Mouse (Mus musculus): Measurements from ENCODE around the gene Rabgap1l.
A peak's percentile ranks its signal among the peaks of the same experiment; 100 is the strongest.

Rabgap1l gene

DNA sequence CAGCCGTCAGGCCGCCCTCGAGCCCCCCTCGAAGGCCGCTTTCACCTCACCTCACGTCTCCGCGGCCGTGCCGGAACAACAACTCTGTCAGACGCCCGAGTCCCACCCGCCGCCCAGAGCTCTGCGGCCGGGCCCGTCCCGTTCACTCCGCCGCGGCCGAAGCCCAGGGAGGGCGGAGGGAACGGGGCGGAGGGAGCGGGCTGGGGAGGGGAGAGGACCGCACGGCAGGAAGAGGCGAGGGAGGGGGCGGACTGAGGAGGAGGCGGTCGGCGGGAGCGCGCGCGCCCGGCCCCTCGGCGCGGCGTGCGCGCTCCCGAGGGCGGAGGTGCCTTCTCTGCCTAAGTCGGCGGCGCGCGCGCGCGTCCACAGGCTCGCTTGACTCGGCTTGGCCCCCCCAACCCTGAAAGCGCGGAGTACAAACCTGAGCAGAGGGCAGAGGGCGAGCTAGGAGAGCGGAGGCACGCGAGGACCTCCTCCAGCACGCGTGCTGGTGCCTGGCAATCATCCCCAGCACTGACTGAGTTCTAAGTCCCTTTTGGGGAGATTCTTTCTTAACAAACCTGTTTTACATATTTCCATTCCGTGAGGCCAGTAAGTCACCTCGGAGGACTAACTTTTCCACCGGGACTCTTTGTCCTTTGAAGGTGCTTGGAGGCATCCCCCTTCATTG, at the start of gene Rabgap1l:
Gene Rabgap1l (minus strand): TSS at position 526 of the 670 bp plus-strand sequence.
- peak; percentile 88 to 97 for DNase-seq

DNA sequence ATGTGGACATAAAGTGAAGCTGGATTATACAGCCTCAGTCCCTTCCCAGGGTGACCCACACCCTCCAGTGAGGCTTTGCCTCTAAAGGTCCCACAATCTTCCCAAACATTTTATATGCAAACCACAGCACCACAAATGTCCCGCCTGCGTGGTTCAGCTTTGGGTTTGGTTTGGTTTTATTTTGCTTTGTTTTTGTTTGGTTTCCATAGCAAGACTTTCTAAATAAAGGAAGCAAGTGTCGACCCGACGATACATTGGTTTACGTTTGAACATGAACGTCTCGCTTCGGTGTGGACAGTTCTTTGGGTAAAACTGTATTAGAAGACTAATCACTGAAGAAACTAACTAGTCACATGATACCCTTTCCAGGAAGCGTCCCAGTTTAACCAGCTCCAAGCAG, 49.6 kb upstream of the Rabgap1l start:
- no peak for DNase-seq

- no peak for DNase-seq
Measured at GRCm38 (mm10) chr1:160840618-160841017, 47.6 kb upstream of the Rabgap1l start.

DNA sequence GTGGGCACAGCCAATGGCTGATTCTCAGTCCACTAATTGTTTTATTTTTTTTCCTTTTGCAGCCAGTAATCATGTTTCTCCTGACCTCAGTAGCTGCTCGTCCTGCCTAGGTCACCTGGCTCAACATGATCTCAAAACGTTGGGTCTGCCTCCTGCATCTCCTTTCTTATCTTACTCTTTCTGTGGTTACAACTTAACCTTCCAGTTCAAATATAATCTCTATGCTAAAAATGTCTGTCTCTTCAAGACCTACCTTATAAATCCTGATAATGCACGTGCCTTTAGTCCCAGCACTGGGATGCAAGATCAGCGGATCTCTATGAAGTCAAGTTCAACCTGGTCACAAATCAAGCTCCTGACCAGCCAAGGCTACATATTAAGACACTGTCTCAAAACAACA, 46.1 kb upstream of the Rabgap1l start:
- DNase-seq = no peak

- no peak for DNase-seq
Measured at GRCm38 (mm10) chr1:160834446-160834845, 41.4 kb upstream of the Rabgap1l start.

DNA sequence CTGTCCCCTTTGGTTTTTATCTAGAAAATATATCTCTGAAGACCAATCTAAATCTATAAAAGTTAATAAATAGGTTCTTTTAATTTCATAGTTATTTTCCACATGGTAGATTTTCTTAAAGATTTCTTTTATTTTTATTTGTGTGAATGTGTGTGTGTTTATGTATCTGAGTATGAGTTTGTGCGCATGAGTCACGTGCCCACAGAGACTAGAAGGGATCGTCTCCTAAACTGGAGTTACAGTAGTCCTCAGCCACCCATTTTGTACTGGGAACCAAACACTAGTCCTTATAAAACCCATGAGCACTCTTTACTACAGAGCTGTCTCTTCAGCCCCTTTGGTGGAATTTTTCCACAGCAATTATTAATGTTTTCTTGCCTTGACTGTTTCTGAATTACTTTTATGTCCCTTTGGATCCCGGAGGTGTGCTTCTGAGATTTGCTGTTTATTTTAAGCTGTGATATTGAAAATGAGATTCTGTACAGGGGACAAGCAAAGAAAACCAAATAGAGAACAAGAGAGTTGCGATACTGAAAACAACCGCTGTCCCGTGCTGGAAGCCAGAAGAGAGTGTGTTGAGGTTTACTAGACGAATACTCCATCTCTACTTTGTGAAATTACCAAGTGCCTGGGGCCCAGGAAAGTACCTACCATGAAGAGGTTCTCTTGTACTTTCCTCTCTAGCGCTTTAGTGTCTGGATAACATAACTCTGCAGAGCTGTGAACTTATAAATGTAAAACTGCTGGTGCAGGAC, 39.4 kb upstream of the Rabgap1l start:
- no peak for DNase-seq

DNA sequence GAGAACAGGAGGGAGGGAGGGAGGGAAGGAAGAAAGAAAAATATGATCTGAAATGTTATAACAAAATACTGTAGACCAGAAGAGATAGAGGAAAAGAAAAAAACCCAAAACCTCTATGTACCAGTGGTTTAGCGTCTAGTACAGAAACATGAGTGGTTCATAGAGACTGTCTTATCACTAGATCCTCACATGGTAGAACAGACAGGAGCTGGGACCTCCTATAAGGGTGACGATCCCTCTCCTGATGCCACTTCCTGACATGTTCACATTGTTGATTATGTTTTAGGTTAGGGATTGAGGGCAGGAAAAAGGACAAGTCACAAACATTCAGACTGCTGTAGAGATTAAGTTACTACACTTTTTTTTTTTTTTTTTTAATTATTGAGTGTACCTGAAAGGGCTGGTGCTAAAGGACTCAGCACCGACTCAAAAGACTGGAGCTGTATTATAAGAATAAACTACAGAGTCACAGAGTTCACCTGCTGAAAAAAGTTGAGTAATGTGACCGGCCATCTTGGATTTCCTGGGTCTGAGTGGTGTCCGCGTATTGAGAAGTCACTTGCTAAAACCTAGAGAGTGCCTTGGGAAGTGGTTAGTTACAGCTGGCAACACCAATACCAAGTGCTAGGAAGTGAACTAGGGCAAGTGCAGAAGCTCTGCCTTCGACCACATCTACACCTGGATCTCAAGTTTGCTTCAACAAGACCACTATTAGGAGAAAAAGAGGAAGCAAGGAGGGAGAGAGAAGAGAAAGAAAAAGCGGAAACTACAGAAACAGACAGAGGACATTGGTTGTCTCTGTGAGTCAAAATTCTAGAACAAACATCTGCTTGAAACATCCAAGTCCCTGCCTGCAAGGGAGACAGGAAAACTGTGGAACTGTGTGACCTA, 37.8 kb upstream of the Rabgap1l start:
- no peak for DNase-seq

GRCm38 (mm10) chr1:160825441-160825856, 32.4 kb upstream of the Rabgap1l start:
- peak; percentile 57 to 58 for DNase-seq

DNA sequence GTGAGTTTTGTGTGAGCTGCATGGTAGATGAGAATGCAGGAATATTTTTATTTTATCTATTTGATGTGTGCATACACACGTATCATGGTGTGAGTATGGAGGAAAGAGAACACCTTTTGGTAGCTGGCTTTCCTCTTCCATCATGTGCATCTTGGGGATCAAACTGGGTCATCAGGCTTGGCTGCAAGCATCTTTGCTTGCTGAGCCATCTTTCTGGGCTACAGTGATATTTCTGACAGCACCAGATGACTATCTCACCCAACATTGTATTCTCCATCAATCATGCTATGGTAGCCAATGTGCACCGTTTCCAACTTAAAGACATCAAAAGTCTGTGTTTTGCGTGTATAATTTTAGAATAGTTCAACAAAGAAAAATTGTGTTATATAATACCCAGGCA, 30.6 kb upstream of the Rabgap1l start:
- peak; percentile 52 to 54 for DNase-seq

DNA sequence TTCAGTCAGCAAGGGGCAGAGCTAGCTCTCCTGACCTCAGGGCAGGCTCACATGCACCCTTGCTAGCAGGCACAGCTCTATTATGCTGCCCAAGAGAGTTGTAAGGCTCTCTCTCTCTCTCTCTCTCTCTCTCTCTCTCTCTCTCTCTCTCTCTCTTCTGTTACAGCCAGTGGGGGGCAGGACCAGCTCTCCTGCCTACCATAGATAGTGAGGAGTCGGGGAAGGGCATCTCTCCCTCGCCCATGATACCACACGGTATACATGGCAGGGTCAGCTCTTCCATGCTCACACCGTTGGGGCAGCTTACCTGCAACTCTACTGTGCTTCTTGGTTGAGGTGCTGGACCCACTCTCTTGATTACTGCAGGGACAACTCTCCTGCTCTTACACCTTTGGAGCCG, 21.2 kb upstream of the Rabgap1l start:
- DNase-seq = no peak

- DNase-seq = no peak
Measured at GRCm38 (mm10) chr1:160812428-160812827, 19.4 kb upstream of the Rabgap1l start.

DNA sequence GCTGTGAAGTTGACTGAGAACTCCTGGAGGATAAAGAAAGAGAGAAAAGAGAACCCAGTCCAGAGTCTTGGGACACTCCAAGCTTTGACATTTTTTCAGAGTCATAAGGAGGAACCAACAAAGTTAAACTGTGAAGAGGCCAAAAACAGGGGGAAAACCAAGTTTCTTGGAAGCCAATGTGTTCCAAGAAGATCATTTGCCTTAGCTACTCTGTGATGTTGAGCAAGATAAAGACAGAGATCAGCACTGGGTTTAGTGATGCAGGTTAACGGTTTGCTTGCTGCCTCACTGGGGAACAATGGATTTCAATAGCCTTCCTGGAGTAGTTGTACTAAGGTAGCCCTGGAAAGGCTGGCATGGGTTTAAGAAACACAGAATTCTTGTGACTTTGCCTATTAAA, 18.9 kb upstream of the Rabgap1l start:
- DNase-seq = no peak

DNA sequence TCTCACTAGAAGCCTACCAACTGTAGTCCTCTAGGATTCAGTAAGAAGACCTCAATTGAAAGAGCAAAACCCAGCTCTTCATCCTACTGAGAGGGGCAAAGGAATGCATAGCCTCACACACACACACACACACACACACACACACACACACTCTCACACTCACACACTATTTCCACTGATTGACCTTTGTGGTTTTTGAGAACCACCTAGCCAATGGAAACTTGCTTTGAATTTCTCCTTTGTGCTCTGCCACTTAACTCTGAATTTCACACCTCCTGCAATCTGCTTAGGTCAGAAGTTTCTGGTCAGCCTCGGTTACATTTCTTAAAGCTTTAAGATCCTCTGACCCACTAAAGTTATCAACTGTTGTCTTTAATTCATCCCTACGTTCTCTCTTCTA, 12.3 kb upstream of the Rabgap1l start:
- no peak for DNase-seq

DNA sequence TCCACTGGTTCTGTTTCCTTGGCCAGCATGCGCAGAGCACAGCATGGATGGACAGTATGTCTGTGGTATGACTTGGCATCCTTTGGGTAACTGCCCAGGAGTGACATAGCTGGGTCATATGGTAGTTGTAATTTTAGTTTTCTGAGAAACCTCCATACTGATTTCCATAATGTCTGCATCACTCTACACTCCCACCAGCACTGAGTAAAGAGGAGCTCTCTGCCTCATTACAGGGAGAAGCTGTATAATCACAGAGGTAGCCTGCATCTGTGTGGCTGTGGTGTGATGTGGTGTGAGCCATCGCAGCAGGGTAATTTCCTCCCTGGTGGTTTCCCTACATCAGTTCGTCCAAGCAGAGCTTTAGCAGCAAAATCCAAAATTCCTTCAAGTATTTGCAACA, 7.0 kb upstream of the Rabgap1l start:
- DNase-seq = no peak

DNA sequence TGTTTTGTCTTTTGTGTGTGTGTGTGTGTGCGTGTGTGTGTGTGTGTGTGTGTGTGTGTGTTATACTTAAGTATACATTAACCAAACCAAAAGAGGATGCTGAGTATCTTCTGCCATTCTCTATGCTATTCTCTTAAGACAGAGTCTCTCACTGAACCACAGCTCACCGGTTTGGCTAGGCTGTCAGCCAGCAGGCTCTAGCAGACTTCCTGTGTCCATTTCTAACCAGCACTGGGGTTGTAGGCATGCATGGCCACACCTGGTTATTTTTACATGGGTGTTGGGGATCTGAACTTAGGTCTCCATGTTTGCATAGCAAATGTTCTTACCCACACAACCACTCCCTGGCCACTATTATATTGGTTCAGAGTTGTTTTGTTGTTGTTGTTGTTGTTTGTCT, 2.0 kb upstream of the Rabgap1l start:
- DNase-seq = no peak

DNA sequence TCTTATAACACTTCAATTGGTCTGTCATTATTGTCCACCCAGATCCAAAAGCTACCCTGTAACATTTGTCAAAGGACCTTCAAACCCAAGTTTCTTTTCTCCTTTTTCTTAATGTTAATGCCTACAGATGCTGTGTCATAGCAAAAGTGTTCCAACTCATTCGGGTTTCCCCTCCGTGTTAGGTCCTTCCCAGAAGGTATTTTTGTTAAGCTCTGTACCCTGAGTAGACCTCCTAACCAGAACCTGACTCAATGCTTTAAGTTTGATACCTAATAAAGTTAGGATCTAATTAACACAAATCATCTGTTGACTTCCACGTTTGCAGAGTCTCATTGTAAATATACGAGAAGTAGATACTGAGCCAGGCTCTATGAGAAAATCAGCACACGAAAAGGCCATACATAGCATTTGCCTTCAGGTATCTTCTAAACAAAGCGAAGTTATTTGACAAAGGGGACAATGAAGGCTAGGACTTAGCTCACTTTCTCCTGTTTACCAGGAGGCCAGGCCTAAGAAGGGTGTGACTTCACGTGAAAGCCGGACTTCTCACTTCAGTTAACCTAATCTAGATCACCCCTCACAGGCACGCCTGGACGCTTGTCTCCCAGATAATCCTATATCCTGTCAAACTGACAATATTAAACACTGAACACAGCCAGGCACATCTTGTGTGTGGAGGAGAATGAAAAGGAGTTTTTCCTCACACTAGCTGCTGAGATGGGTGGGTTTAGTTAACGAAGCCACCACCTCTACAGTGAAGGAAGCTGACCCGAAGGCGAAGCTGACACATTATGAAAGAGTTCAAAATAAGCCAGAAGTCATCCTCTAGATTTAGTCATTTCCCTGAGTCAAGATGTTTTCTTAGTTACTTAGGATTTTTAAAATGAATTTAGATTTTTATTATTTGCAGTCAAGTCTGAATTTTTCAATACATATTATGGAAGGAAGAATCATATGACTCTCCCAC, 1.1 kb upstream of the Rabgap1l start:
- DNase-seq = no peak

DNA sequence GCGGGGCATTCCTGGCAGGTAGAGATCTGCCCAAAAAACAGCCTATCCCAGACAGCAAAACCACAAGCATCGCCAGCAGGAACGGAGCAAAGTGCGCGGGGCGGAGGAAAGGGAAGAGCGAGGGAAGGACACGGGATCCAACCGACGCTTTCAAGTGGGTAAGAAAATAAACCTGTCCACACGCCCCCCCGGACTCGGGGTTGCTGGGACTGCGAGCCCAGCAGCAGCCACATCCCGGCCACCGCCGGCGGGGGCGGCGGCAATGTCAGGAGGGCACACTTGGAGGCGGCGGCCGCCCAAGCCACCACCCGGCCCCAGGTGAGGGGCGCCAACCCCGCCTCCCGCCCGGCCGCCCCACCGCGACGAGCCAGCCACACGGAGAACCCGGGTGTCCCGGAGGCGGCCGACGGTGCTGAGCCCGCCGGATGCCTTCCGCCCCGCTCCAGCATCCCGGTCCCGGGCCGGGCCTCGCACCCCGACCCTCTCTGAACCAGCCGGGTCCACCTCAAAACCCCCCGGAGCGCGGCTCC, 790 bp downstream of the Rabgap1l start:
- DNase-seq = peak; percentile 70 to 71

- DNase-seq = peak in 1 of 2 experiments; percentile 67
Measured at GRCm38 (mm10) chr1:160791381-160792155, 1.4 kb downstream of the Rabgap1l start.

- DNase-seq = no peak
Measured at GRCm38 (mm10) chr1:160790630-160791029, 2.4 kb downstream of the Rabgap1l start.

DNA sequence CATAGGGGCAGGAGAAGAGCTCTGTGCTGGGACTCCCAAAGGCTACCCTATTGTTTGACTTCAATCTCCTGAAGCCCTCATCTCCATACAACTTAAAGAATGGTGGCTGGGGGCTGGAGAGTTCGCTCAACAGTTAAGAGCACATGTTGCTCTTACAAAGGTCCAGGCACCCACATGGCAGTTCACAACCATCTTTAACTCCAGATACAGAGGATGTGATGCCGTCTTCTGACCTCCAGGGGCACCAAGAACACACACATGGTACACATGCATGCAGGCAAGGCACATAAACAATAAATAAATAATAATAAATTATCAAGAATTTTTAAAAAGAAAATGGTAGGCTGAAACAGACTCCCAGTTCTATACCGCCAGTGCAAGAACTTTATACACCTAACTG, 3.1 kb downstream of the Rabgap1l start:
- DNase-seq = no peak

DNA sequence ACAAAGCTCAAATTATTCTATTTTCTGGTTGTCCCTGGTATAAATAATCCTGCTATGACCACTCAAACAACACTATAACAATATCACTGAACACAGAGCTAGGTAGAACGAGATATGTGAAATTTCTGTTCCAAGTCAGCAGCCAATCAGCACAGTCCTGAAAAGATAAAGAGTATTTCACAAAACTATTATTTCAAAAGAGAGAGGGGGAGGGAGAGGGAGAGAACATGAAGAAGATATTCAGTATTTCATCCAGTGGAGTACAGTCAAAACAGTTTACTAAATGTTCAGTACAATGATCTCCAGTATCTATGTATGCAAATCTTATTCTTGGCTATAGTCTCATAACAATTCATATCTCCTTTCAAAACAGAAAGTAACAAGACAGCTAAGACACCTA, 5.1 kb downstream of the Rabgap1l start:
- DNase-seq = no peak

Data from cerebellum, postnatal 25 days (tissue).